Mouse (Mus musculus): ENCODE measurements around the gene Qtrt1.
"Not testable (repeated sequence)": the region's sequence is repeated elsewhere in the genome, so short reads cannot be mapped to it uniquely, and the experiment has no call there.

Gene Qtrt1

GRCm38 (mm10) chr9:21451870-21452269 lies 40.2 kb downstream of the Qtrt1 start:
- no peak for DNase-seq

- DNase-seq: no peak
These were observed 41.4 kb downstream of the Qtrt1 start for GRCm38 (mm10) chr9:21453003-21453402.

GRCm38 (mm10) chr9:21453459-21453858 lies 41.8 kb downstream of the Qtrt1 start:
- no peak for DNase-seq

- no peak for DNase-seq
These were observed 42.9 kb downstream of the Qtrt1 start for GRCm38 (mm10) chr9:21454556-21454955.

- no peak for DNase-seq
These were observed 43.6 kb downstream of the Qtrt1 start for GRCm38 (mm10) chr9:21455103-21455770.

GRCm38 (mm10) chr9:21456246-21456929 lies 44.8 kb downstream of the Qtrt1 start:
- no peak for DNase-seq

GRCm38 (mm10) chr9:21456930-21457634 lies 45.4 kb downstream of the Qtrt1 start:
- no peak for DNase-seq

GRCm38 (mm10) chr9:21458821-21459220 lies 47.2 kb downstream of the Qtrt1 start:
- DNase-seq: no peak

GRCm38 (mm10) chr9:21460400-21460940 lies 48.8 kb downstream of the Qtrt1 start:
- no peak for DNase-seq

- no peak for DNase-seq
These were observed 51.5 kb downstream of the Qtrt1 start for GRCm38 (mm10) chr9:21463138-21463590.

GRCm38 (mm10) chr9:21463766-21464564 lies 52.3 kb downstream of the Qtrt1 start:
- peak; percentile 51 for DNase-seq

- DNase-seq: not testable (repeated sequence)
These were observed 52.9 kb downstream of the Qtrt1 start for GRCm38 (mm10) chr9:21464565-21464928.

- peak; percentile 58 for DNase-seq
These were observed 57.7 kb downstream of the Qtrt1 start for GRCm38 (mm10) chr9:21469032-21470024.
